Comparison of ENCODE assay signal across 24 mouse cellular contexts in the genomic region with DNA sequence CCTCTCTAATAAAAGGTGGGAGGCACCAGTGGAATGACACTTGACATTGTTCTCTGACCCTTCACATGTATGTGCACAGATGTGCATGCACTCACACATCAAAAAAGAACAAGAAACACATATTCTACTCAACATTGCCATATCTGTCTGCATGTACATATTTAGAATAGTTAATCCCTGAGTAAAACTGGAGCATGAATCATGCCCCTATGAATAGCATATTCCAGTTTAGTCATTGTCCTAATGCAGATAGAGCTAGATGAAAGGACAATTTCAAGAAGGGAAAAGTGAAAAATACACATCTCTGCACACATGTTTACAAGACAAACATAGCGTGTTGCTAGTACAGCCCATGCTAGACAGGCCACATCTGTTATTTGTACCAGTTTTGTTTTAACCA. TPM values are rescaled to one million over a fixed set of nuclear protein-coding genes. Genes with fewer than 3 reads are reported as not detected.
"Had no signal": no experiment of that assay in that cellular context is flagged by ENCODE, and none has a peak within 500 bp of the region (broad histone marks: within the 10 kb centered on the region; RNA-seq: fewer than 3 reads in every experiment).

No protein-coding gene starts in this region.

- H3K4me1 ChIP-seq: limb, embryonic 10.5 days; limb, embryonic 13.5 days; liver, embryonic 12.5 days; liver, embryonic 15.5 days; lung, embryonic 15.5 days; megakaryocyte, embryonic 14.5 days; midbrain, embryonic 10.5 days; midbrain, embryonic 13.5 days; neural tube, embryonic 13.5 days had no signal

- H3K27ac ChIP-seq: kidney, postnatal 0 days; limb, embryonic 10.5 days; limb, embryonic 13.5 days; liver, embryonic 12.5 days; liver, embryonic 15.5 days; lung, embryonic 15.5 days; midbrain, embryonic 10.5 days; midbrain, embryonic 13.5 days; neural tube, embryonic 13.5 days had no signal

- H3K4me3 ChIP-seq: limb, embryonic 10.5 days; limb, embryonic 13.5 days; liver, embryonic 12.5 days; liver, embryonic 15.5 days; lung, embryonic 15.5 days; megakaryocyte, embryonic 14.5 days; midbrain, embryonic 10.5 days; midbrain, embryonic 13.5 days; myocyte; neural tube, embryonic 13.5 days had no signal

- DNase-seq: kidney, postnatal 25 days; liver; lung, adult 18-20 months; lung, postnatal 10 days; lung, postnatal 36 days; retina, postnatal 1 day; right cerebral cortex, postnatal 25 days; spleen, adult 18-20 months; thymus, adult 2 months; thymus, postnatal 14 days had no signal

RNA-seq across cellular contexts. Expression of a gene that starts 4.6 kb away (rescaled TPM):
- total RNA-seq: left cerebral cortex, postnatal 14 days; monocyte, adult 5-6 weeks; neutrophil, adult 5-6 weeks had no signal
- polyA plus RNA-seq: kidney, postnatal 0 days; midbrain, embryonic 10.5 days; myocyte had no signal
